Mouse (Mus musculus) neural tube, embryonic 12.5 days (tissue): ENCODE data around the gene Rtn2. TPM values are rescaled to one million over a fixed set of nuclear protein-coding genes. Genes with fewer than 3 reads are reported as not detected.

Experiments used
- ATAC-seq: fragments of 200-750 bp; cut with Nextera tagmentation; 2 replicates; pipeline ENCODE4 v1.8.0; 2017; ENCODE audit warnings: low read depth, mild to moderate bottlenecking, moderate TSS enrichment, moderate library complexity; ENCODE audit not compliant: low FRiP score
- H3K27ac ChIP-seq: fragments of 300-500 bp; sonication (generic); 2 replicates; pipeline ENCODE4 v1.5.1; 2016
- H3K27me3 ChIP-seq: fragments of 300-500 bp; sonication (generic); replicated peaks from 2 replicates; pipeline ENCODE4 v1.6.1; 2016; ENCODE audit warnings: mild to moderate bottlenecking
- H3K36me3 ChIP-seq: fragments of 300-500 bp; sonication (generic); 2 replicates; pipeline ENCODE4 v1.6.1; 2016; ENCODE audit warnings: mild to moderate bottlenecking
- H3K4me1 ChIP-seq: fragments of 300-500 bp; sonication (generic); 2 replicates; pipeline ENCODE4 v1.6.1; 2016
- H3K4me2 ChIP-seq: fragments of 300-500 bp; sonication (generic); replicated peaks from 2 replicates; pipeline ENCODE4 v1.6.1; 2016; ENCODE audit warnings: mild to moderate bottlenecking
- H3K4me3 ChIP-seq: fragments of 300-500 bp; sonication (generic); 2 replicates; pipeline ENCODE4 v1.5.1; 2016
- H3K9ac ChIP-seq: fragments of 300-500 bp; sonication (generic); 2 replicates; pipeline ENCODE4 v1.6.1; 2016; ENCODE audit warnings: mild to moderate bottlenecking
- H3K9me3 ChIP-seq: fragments of 300-500 bp; sonication (generic); 2 replicates; pipeline ENCODE4 v1.6.1; 2016; ENCODE audit warnings: mild to moderate bottlenecking
- WGBS: fragments of 180-500 bp; shearing (Covaris S2); methylation state at CpG from one replicate; pipeline ENCODE4 v1.1.7; 2016; 5-methylcytosine and 5-hydroxymethylcytosine counted together
- polyA plus RNA-seq: library from polyadenylated mRNA; unstranded; fragments of >200 nt; fragmentation: Nextera tagmentation; extraction: Ambion mirVana; gene quantifications from 2 replicates; pipeline ENCODE4 v1.2.1, GENCODE M21; 2016

Gene Rtn2
- polyA plus RNA-seq, 1 experiment from 2014 or later, result 99.1 TPM

- H3K27me3 ChIP-seq, result no peaks in the 10 kb centered on the region
- WGBS, result 1% methylated on average over 20 of the region's 20 CpGs
- no peaks in the 10 kb centered on the region for H3K9me3 ChIP-seq
- peaks cover 45% of the 10 kb centered on the region for H3K36me3 ChIP-seq
- ATAC-seq, result 0 out of 2 replicates have a peak, but pooled peaks have one; percentile 19
- H3K27ac ChIP-seq, result peak overlapping the region; percentile 22; the same call in 1 of the 2 replicates
- peak overlapping the region; percentile 51 for H3K9ac ChIP-seq
- H3K4me3 ChIP-seq, result peak overlapping the region; percentile 18
- H3K4me1 ChIP-seq, result peaks cover 20% of the 10 kb centered on the region
- peak overlapping the region; percentile 54 for H3K4me2 ChIP-seq
These were observed 8.7 kb downstream of the Rtn2 start for GRCm38 (mm10) chr7:19290969-19291596.

DNA sequence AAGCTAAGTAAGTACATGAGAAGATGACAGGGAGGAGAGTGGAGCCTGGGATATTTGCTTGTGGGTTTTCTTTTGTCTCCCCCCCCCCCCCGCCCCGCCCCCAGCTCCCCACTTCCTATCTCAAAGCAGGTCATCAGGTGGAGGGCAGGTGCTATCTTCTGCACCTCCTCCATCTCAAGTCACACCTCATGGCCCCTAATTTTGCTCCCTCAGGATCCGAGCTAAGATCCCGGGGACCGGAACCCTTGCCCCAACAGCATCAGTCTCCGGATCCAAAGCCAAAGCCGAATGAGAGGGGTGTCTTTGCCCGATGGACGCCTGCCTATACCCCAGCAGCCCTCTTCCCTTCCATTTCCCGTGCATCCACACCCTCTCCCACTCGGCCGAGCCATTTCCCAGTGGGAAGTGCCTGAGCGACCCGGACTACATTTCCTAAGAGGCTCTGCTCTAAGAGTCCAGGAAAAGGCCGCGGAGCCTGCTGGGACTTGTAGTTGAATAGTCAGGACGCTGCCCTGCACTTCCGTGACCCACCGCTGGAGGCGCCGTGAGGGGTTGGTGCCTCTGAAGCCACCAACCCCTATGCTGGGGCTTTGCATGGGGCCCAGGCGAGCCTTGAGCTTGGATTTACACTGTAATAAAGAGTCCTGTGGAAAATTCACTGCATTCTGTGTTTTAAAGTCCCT, 13.2 kb downstream of the Rtn2 start:
- Histone ChIP-seq H3K4me3 (peak overlapping the region; percentile 16), H3K27me3 (no peaks in the 10 kb centered on the region), H3K4me2 (peak overlapping the region; percentile 49), H3K9ac (no peak overlapping the region), H3K4me1 (peaks cover 13% of the 10 kb centered on the region), H3K27ac (no peak overlapping the region), H3K9me3 (no peaks in the 10 kb centered on the region), H3K36me3 (peaks cover 17% of the 10 kb centered on the region)
- peak; percentile 59 for ATAC-seq
- 15% methylated on average over 22 of the region's 22 CpGs for WGBS

DNA sequence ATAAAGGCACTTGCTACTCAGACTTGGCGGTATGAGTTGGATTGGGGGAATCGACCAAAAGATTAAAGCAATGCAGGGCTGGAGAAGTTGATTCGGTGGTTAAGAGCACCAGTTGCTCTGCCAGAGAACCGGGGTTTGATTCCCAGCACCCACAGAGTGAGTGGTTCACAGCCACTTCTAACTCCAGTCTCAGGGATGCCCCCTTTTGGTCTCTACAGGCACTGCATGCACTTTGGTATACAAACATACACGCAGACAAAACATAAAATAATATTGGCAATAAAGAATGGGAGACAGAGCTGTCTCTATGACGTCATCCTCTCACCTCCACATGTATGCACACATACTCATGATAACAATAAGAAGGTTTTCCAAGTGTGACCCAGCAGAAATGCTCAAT, 14.6 kb downstream of the Rtn2 start:
- H3K4me2 ChIP-seq, result no peak overlapping the region
- H3K4me1 ChIP-seq, result peaks cover 9% of the 10 kb centered on the region
- ATAC-seq, result no peak
- 92% methylated on average over 6 of the region's 6 CpGs for WGBS
- no peaks in the 10 kb centered on the region for H3K9me3 ChIP-seq
- no peak overlapping the region for H3K9ac ChIP-seq
- H3K27me3 ChIP-seq, result peaks cover 7% of the 10 kb centered on the region
- peaks cover 17% of the 10 kb centered on the region for H3K36me3 ChIP-seq
- no peak overlapping the region for H3K27ac ChIP-seq
- H3K4me3 ChIP-seq, result no peak overlapping the region

- ATAC-seq, result no peak
- H3K4me3 ChIP-seq, result no peak overlapping the region
- H3K4me2 ChIP-seq, result no peak overlapping the region
- H3K4me1 ChIP-seq, result peaks cover 9% of the 10 kb centered on the region
- 92% methylated on average over 5 of the region's 5 CpGs for WGBS
- peaks cover 14% of the 10 kb centered on the region for H3K27me3 ChIP-seq
- H3K36me3 ChIP-seq, result peaks cover 17% of the 10 kb centered on the region
- H3K9ac ChIP-seq, result no peak overlapping the region
- no peak overlapping the region for H3K27ac ChIP-seq
- H3K9me3 ChIP-seq, result no peaks in the 10 kb centered on the region
These were observed 15.4 kb downstream of the Rtn2 start for GRCm38 (mm10) chr7:19297794-19298193.

DNA sequence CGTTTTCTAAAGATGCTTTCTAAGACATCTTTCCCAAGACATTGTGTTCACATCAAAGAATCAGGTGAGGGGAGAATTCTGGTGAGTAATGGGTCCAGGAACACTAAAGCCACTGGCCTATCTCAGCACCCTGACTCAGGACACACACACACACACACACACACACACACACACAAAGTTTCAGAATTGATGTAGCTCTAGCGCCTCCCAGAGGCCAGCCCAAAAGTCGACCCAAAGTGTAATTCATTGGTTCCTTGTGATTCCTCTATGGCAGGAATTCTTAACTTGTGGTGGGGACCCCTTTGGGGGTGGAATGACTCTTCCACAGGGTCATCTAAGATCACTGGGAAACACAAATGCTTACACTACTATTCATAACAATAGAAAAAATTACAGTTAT, 16.8 kb downstream of the Rtn2 start:
- no peak for ATAC-seq
- 21% methylated on average over 3 of the region's 3 CpGs for WGBS
- peaks cover 5% of the 10 kb centered on the region; the same call in 1 of the 2 replicates for H3K36me3 ChIP-seq

DNA sequence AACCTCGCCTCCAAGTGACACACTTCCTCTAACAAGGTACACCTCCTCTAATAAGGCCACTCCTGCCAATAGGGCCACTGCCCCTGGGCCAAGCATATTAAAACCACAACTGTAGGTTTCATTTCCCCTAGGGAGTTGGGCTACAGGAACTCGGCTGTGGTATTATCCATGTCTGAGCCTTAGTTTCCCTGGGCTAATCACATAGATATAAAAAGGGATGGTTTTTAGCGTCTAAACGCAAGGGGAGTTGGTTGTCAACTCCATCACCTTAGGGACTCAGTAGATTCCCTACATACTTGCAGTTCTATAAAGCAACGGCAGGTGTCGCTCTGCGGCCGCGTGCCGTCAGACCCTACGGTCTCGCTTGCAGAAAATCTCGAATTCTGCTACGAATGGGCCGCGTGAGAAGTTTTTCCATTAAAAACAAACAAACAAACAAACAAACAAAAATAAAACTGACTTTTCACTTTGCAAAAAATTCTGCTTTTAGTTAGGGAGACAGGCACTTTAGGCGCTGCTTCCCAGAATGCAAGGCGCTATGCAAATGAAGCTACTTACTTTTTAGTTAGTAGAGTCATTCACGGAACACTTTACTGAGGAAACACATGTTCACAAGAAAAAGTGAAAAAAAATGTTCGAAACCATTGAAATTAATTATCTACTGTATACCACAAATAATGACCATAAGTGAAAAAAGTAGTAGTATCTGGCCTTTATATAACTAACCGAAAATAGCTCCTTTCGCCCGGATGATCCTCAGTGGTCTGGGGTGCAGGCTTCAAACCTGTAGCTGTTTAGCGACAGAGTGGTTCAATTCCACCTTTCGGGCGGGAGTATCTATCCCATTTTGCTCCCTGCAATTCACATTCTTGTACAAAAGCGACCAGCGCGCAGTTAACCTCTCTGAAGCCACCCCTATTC, 18.3 kb downstream of the Rtn2 start:
- H3K4me2 ChIP-seq, result peak overlapping the region; percentile 56
- 0 out of 2 replicates have a peak overlapping the region, but pooled peaks have one; percentile 35 for H3K9ac ChIP-seq
- WGBS, result under 1% methylated on average over 29 of the region's 29 CpGs
- ATAC-seq, result peak; percentile 75
- peaks cover 44% of the 10 kb centered on the region for H3K27me3 ChIP-seq
- no peaks in the 10 kb centered on the region for H3K9me3 ChIP-seq
- no peak overlapping the region for H3K27ac ChIP-seq
- H3K4me3 ChIP-seq, result peak overlapping the region; percentile 40
- H3K36me3 ChIP-seq, result no peaks in the 10 kb centered on the region
- H3K4me1 ChIP-seq, result peaks cover 24% of the 10 kb centered on the region

More for the DNA sequence above, 16.8 kb downstream of the Rtn2 start:
- Histone ChIP-seq H3K9ac (no peak overlapping the region), H3K4me1 (peaks cover 18% of the 10 kb centered on the region), H3K27ac (no peak overlapping the region), H3K27me3 (peaks cover 28% of the 10 kb centered on the region), H3K9me3 (no peaks in the 10 kb centered on the region), H3K4me2 (no peak overlapping the region), H3K4me3 (no peak overlapping the region)

GRCm38 (mm10) chr7:19301461-19302263, 19.2 kb downstream of the Rtn2 start:
- 11% methylated on average over 16 of the region's 16 CpGs for WGBS
- H3K27ac ChIP-seq, result no peak overlapping the region
- H3K9me3 ChIP-seq, result no peaks in the 10 kb centered on the region
- peaks cover 53% of the 10 kb centered on the region for H3K27me3 ChIP-seq
- H3K36me3 ChIP-seq, result no peaks in the 10 kb centered on the region
- peak overlapping the region; percentile 56 for H3K4me2 ChIP-seq
- H3K4me1 ChIP-seq, result peaks cover 24% of the 10 kb centered on the region
- no peak for ATAC-seq
- peak overlapping the region; percentile 15 for H3K4me3 ChIP-seq
- peak overlapping the region; percentile 42; the same call in 1 of the 2 replicates for H3K9ac ChIP-seq

GRCm38 (mm10) chr7:19302264-19303045, 20.0 kb downstream of the Rtn2 start:
- Histone ChIP-seq H3K4me1 (peaks cover 24% of the 10 kb centered on the region), H3K9me3 (no peaks in the 10 kb centered on the region), H3K27ac (no peak overlapping the region), H3K4me2 (peak overlapping the region; percentile 56), H3K27me3 (peaks cover 61% of the 10 kb centered on the region), H3K36me3 (no peaks in the 10 kb centered on the region), H3K9ac (0 out of 2 replicates have a peak overlapping the region, but pooled peaks have one; percentile 21), H3K4me3 (no peak overlapping the region)
- WGBS, result 48% methylated on average over 13 of the region's 13 CpGs
- no peak for ATAC-seq

DNA sequence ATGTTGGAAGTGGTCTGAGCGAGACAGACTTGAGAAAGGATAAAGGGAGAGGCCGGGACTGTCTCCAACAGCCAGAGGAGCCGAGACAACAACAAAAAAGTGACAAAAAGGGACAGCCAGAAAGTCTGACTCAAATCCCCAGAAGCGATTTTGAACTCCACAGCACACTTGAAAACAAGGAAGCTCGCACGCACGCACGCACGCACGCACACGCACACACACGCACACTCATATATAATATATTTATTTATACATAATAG, 20.6 kb downstream of the Rtn2 start:
- 73% methylated on average over 12 of the region's 12 CpGs for WGBS
- H3K9ac ChIP-seq, result no peak overlapping the region
- H3K9me3 ChIP-seq, result no peaks in the 10 kb centered on the region
- H3K4me2 ChIP-seq, result no peak overlapping the region
- peaks cover 64% of the 10 kb centered on the region for H3K27me3 ChIP-seq
- no peak for ATAC-seq
- no peak overlapping the region for H3K4me3 ChIP-seq
- H3K27ac ChIP-seq, result no peak overlapping the region
- H3K4me1 ChIP-seq, result peaks cover 28% of the 10 kb centered on the region
- H3K36me3 ChIP-seq, result no peaks in the 10 kb centered on the region

DNA sequence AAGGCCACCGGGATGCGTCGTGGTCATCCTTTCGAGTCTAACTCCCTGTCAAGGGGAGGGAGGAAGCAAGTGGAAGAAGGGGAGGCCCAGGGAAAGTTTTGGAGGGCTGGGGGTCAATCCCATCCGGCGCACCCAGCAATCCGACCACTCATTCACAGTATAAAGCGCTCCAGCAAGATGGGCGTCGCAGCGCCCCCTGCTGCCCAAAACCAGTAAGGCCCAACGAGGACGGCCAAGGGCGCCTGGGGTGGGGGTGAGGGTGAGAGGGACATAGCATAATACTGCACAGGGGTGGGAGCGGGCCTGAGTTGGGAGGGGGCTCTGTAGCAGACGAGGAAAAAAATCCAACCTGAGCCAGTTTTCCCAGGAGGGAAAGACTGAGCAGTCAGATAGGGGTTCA, 21.3 kb downstream of the Rtn2 start:
- ATAC-seq, result no peak
- peaks cover 64% of the 10 kb centered on the region for H3K27me3 ChIP-seq
- H3K36me3 ChIP-seq, result no peaks in the 10 kb centered on the region
- WGBS, result 0% methylated on average over 16 of the region's 16 CpGs
- no peak overlapping the region for H3K27ac ChIP-seq
- H3K4me1 ChIP-seq, result peaks cover 34% of the 10 kb centered on the region
- no peaks in the 10 kb centered on the region for H3K9me3 ChIP-seq
- 0 out of 2 replicates have a peak overlapping the region, but pooled peaks have one; percentile 17 for H3K9ac ChIP-seq
- no peak overlapping the region; the same call in 1 of the 2 replicates for H3K4me3 ChIP-seq
- H3K4me2 ChIP-seq, result peak overlapping the region; percentile 54
